In genomic region chr2:71201886-71202285, GRCm38 (mm10) we compare ENCODE assay signal across 20 mouse cellular contexts. TPM values are rescaled to one million over a fixed set of nuclear protein-coding genes. Genes with fewer than 3 reads are reported as not detected.
A peak's percentile ranks its signal among the peaks of the same experiment; 100 is the strongest.
DNase-seq lines count a peak whose midpoint lies in the region; ATAC-seq and TF ChIP-seq lines count a peak whose summit lies in the region.
"Had no signal": no experiment of that assay in that cellular context is flagged by ENCODE, and none has a peak within 500 bp of the region (broad histone marks: within the 10 kb centered on the region; RNA-seq: fewer than 3 reads in every experiment).

No protein-coding gene starts in this region.

- TF ChIP-seq CTCF in layer of hippocampus, adult 2 months (conservative IDR thresholded peaks at IDR 0.05) = no peak

- 74% methylated on average over 2 of the region's 2 CpGs for WGBS in midbrain, embryonic 11.5 days
- WGBS in midbrain, embryonic 15.5 days = 76% methylated on average over 2 of the region's 2 CpGs

- H3K9me3 ChIP-seq in midbrain, embryonic 11.5 days (ENCODE audit: control insufficient read depth, low read length) = no peaks in the 10 kb centered on the region
- H3K9me3 ChIP-seq in midbrain, embryonic 15.5 days = no peaks in the 10 kb centered on the region
- H3K9me3 ChIP-seq: embryonic facial prominence, embryonic 10.5 days; embryonic facial prominence, embryonic 12.5 days; forebrain, embryonic 12.5 days had no signal

- H3K27ac ChIP-seq in layer of hippocampus, adult 2 months = no peak overlapping the region
- H3K27ac ChIP-seq in midbrain, embryonic 11.5 days (ENCODE audit: low read depth, low read length) = no peak overlapping the region
- H3K27ac ChIP-seq in midbrain, embryonic 15.5 days = no peak overlapping the region
- H3K27ac ChIP-seq: embryonic facial prominence, embryonic 10.5 days; embryonic facial prominence, embryonic 12.5 days; forebrain, embryonic 12.5 days had no signal

- no peaks in the 10 kb centered on the region for H3K36me3 ChIP-seq in midbrain, embryonic 11.5 days (ENCODE audit: control insufficient read depth, insufficient read depth, low read length)
- no peaks in the 10 kb centered on the region for H3K36me3 ChIP-seq in midbrain, embryonic 15.5 days (replicated peaks)
- H3K36me3 ChIP-seq: embryonic facial prominence, embryonic 10.5 days; embryonic facial prominence, embryonic 12.5 days; forebrain, embryonic 12.5 days had no signal

- no peak overlapping the region for H3K9ac ChIP-seq in midbrain, embryonic 11.5 days (ENCODE audit: low read length)
- H3K9ac ChIP-seq in midbrain, embryonic 15.5 days = no peak overlapping the region
- H3K9ac ChIP-seq: embryonic facial prominence, embryonic 12.5 days; forebrain, embryonic 12.5 days had no signal

- ATAC-seq in midbrain, embryonic 11.5 days (ENCODE audit: low FRiP score) = no peak
- ATAC-seq in midbrain, embryonic 15.5 days (replicated peaks) = no peak
- ATAC-seq: forebrain, embryonic 14.5 days; forebrain, embryonic 16.5 days had no signal

- no peak overlapping the region for H3K4me3 ChIP-seq in layer of hippocampus, adult 2 months
- no peak overlapping the region for H3K4me3 ChIP-seq in midbrain, embryonic 11.5 days (ENCODE audit: low read depth, low read length)
- no peak overlapping the region for H3K4me3 ChIP-seq in midbrain, embryonic 15.5 days
- H3K4me3 ChIP-seq: embryonic facial prominence, embryonic 10.5 days; embryonic facial prominence, embryonic 12.5 days; forebrain, embryonic 12.5 days had no signal

- no peaks in the 10 kb centered on the region for H3K27me3 ChIP-seq in midbrain, embryonic 11.5 days (ENCODE audit: control insufficient read depth, insufficient read depth, low read length)
- no peaks in the 10 kb centered on the region for H3K27me3 ChIP-seq in midbrain, embryonic 15.5 days (replicated peaks)
- H3K27me3 ChIP-seq: embryonic facial prominence, embryonic 12.5 days; forebrain, embryonic 12.5 days had no signal

- H3K4me1 ChIP-seq in midbrain, embryonic 11.5 days (ENCODE audit: control insufficient read depth, insufficient read depth, low read length) = no peaks in the 10 kb centered on the region
- no peaks in the 10 kb centered on the region for H3K4me1 ChIP-seq in midbrain, embryonic 15.5 days
- H3K4me1 ChIP-seq: embryonic facial prominence, embryonic 12.5 days; forebrain, embryonic 12.5 days had no signal

- H3K4me2 ChIP-seq in midbrain, embryonic 11.5 days = no peak overlapping the region
- H3K4me2 ChIP-seq in midbrain, embryonic 15.5 days = no peak overlapping the region
- H3K4me2 ChIP-seq: embryonic facial prominence, embryonic 12.5 days; forebrain, embryonic 12.5 days had no signal

- peak; percentile 29 for DNase-seq in layer of hippocampus, adult 11-12 months (ENCODE audit: low spot score)
- no peak for DNase-seq in layer of hippocampus, postnatal 36 days
- DNase-seq in layer of hippocampus, adult 2 months (ENCODE audit: low spot score in 2 of 2) = peak; percentile 41 to 58
- DNase-seq in layer of hippocampus, postnatal 25 days (ENCODE audit: extremely low spot score in 1 of 2, low spot score in 1 of 2) = no peak
- peak; percentile 6 for DNase-seq in midbrain, embryonic 11.5 days (ENCODE audit: low spot score, missing footprints)
- DNase-seq in lung, postnatal 14 days = no peak
- DNase-seq: adrenal gland, adult 2 months; adrenal gland, postnatal 10 days; adrenal gland, postnatal 25 days; cerebellum, adult 11-12 months; cerebellum, adult 2 months; cerebellum, adult 9-10 months; cerebellum, postnatal 10 days; cerebellum, postnatal 25 days had no signal

RNA-seq across cellular contexts. Expression of gene Dync1i2, which starts 9.6 kb away (rescaled TPM):
- 100 to 1,000 TPM; 138 to 143 TPM for total RNA-seq in layer of hippocampus, postnatal 36 days (2021)
- 100 to 1,000 TPM; 135 to 142 TPM for total RNA-seq in layer of hippocampus, adult 2 months (2021)
- 100 to 1,000 TPM; 124 to 137 TPM for total RNA-seq in layer of hippocampus, postnatal 25 days (2021)
- polyA plus RNA-seq in midbrain, embryonic 11.5 days (2014; fragmentation: Nextera tagmentation; extraction: Ambion mirVana) = 189 and 206 TPM in 2 replicates
- 171 and 181 TPM in 2 replicates for polyA plus RNA-seq in midbrain, embryonic 15.5 days (2015; fragmentation: Nextera tagmentation; extraction: Ambion mirVana)

Comparison
In these comparisons a context has a peak if more than half of its experiments do, and no peak if none do; other contexts are left out.
1. DNase-seq: peak in layer of hippocampus, adult 11-12 months (single experiment), layer of hippocampus, adult 2 months (2 of 2) and midbrain, embryonic 11.5 days (single experiment); none in layer of hippocampus, postnatal 36 days (0 of 2), layer of hippocampus, postnatal 25 days (0 of 2) and lung, postnatal 14 days (single experiment).